Mouse (Mus musculus) midbrain, postnatal 0 days (tissue): ENCODE data around the gene Mettl11b. TPM values are rescaled to one million over a fixed set of nuclear protein-coding genes. Genes with fewer than 3 reads are reported as not detected.
"Not testable (repeated sequence)": the region's sequence is repeated elsewhere in the genome, so short reads cannot be mapped to it uniquely, and the experiment has no call there.

ENCODE experiments used
- ATAC-seq: fragments of 200-750 bp; cut with Nextera tagmentation; 2 replicates; pipeline ENCODE4 v1.8.0; 2017; ENCODE audit warnings: moderate number of reproducible peaks, mild to moderate bottlenecking, moderate TSS enrichment, moderate library complexity; ENCODE audit not compliant: low FRiP score
- DNase-seq: peaks from one replicate; pipeline ENCODE4 v3.0.0-alpha.2; 2015; ENCODE audit warnings: low spot score
- H3K27ac ChIP-seq: fragments of 300-500 bp; sonication (generic); 2 replicates; pipeline ENCODE4 v1.5.1; 2014; ENCODE audit warnings: low read depth, mild to moderate bottlenecking, low read length, mixed read lengths
- H3K27me3 ChIP-seq: fragments of 300-500 bp; sonication (generic); 2 replicates; pipeline ENCODE4 v1.6.1; 2014; ENCODE audit warnings: low read length, control low read depth, mixed read lengths; ENCODE audit not compliant: insufficient read depth
- H3K36me3 ChIP-seq: fragments of 300-500 bp; sonication (generic); 2 replicates; pipeline ENCODE4 v1.6.1; 2014; ENCODE audit warnings: low read length, control low read depth, mixed read lengths; ENCODE audit not compliant: insufficient read depth
- H3K4me1 ChIP-seq: fragments of 300-500 bp; sonication (generic); 2 replicates; pipeline ENCODE4 v1.6.1; 2014; ENCODE audit warnings: mild to moderate bottlenecking, control low read depth, antibody characterized with exemption, low read length, mixed read lengths; ENCODE audit not compliant: insufficient read depth
- H3K4me2 ChIP-seq: fragments of 300-500 bp; sonication (generic); 2 replicates; pipeline ENCODE4 v1.6.1; 2014; ENCODE audit warnings: low read depth, mild to moderate bottlenecking, low read length, mixed read lengths; ENCODE audit not compliant: poor library complexity, severe bottlenecking
- H3K4me3 ChIP-seq: fragments of 300-500 bp; sonication (generic); 2 replicates; pipeline ENCODE4 v1.5.1; 2014; ENCODE audit warnings: low read depth, mild to moderate bottlenecking, low read length, moderate library complexity
- H3K9ac ChIP-seq: fragments of 300-500 bp; sonication (generic); replicated peaks from 2 replicates; pipeline ENCODE4 v1.6.1; 2014; ENCODE audit warnings: mild to moderate bottlenecking, low read length, moderate library complexity, mixed read lengths; ENCODE audit not compliant: poor library complexity, severe bottlenecking
- H3K9me3 ChIP-seq: fragments of 300-500 bp; sonication (generic); 2 replicates; pipeline ENCODE4 v1.6.1; 2016; ENCODE audit warnings: low read length, control low read depth
- CTCF ChIP-seq: IDR thresholded peaks from 2 replicates; pipeline ENCODE4 v1.5.1; 2016; ENCODE audit warnings: antibody characterized with exemption, mild to moderate bottlenecking
- WGBS: fragments of 180-500 bp; shearing (Covaris S2); extraction: QIAGEN DNeasy Blood & Tissue Kit; methylation state at CpG from one replicate; pipeline ENCODE4 v1.1.7; 2014; 5-methylcytosine and 5-hydroxymethylcytosine counted together
- polyA plus RNA-seq: library from polyadenylated mRNA; unstranded; fragments of >200 nt; fragmentation: Nextera tagmentation; extraction: Ambion mirVana; gene quantifications from 2 replicates; pipeline ENCODE4 v1.2.1, GENCODE M21; 2015
- total RNA-seq: library from RNA; depleted of rRNA; stranded (reverse); fragments of >200 nt; gene quantifications from 2 replicates; pipeline ENCODE4 v1.2.3, GENCODE M21; 2014; rRNA removed

Gene Mettl11b
- total RNA-seq (0.55 and 1.5 TPM in 2 replicates), polyA plus RNA-seq (1.4 and 1.8 TPM in 2 replicates)

DNA sequence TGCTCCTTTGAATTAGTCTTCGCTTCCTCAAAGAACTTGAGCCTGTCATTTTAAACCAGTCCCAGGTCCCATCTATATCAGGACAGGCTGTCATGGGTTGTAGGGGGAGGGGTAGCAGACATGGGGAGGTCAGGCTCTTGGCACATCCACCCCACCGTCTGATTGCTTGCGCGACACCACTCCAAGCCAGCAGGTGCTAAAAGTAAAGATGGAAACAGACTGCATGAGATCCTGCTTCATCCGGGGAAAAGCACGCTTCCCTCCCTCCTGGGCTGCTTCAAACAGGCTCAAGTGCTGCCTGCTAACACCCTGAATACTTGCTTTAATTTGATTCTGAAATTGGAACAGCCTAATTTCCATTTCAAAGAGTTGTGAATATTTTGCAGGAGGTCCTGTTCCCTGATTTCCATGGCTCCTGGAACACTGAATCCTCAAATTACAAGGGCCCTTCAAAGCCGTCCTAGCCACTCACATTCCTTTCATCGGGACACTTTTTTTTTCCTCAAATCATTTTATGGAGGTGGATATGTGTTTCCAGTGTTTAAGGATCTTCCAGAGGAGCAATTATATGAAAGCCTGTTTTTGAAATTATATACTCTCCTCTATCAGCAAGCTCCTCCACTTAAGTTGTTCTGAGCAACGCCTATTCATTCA lies at the start of gene Mettl11b:
Mettl11b (minus strand) TSS at position 127 of the 654 bp plus-strand sequence.
- Histone ChIP-seq H3K9ac (no peak within 1 kb of the TSS), H3K4me3 (peak within 1 kb of the TSS; percentile 18; the same call in 1 of the 2 replicates), H3K27ac (no peak within 1 kb of the TSS), H3K4me2 (peak within 1 kb of the TSS; percentile 40), H3K27me3 (no peaks in the 10 kb centered on the region), H3K36me3 (no peaks in the 10 kb centered on the region), H3K9me3 (no peaks in the 10 kb centered on the region), H3K4me1 (no peaks in the 10 kb centered on the region)
- ATAC-seq: peak; percentile 78
- 23% methylated on average over 9 of the region's 9 CpGs for WGBS
- TF ChIP-seq CTCF: no peak
- no peak for DNase-seq

DNA sequence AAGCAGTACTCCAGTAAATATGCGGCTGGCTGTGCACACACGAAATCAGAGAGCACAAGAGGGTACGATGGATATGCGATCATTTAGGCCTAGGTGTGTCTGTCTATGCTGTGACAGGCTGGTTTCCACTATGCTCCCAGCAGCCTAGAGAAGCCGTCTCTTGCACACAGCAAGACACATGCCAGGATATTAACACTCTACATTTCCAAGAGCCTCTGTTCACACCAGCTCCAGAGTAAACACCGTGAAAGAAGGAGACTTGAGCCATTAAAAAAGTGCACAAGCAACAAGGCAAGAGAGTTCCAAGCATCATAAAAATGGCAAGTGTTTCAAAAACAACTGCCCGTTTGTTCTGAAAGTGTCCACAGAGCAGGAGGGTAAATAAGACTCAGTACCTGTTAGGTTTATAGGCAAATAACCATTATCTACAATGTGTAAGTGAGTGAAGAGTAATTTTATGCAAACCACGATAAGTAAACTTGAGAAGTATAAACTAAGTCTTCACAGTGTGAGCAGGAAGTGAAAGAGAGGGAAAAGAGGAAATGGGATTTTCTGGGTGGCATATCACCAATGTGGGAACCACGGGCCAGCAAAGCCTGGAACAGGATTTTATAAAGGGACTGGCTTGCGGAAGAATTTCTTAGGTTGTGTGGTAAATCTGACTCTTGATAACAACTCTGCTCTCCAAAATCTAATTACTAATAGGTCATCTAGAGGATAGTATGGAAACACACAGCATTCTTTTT lies 32.6 kb upstream of the Mettl11b start:
- Histone ChIP-seq H3K9me3 (no peaks in the 10 kb centered on the region), H3K4me2 (no peak overlapping the region), H3K36me3 (no peaks in the 10 kb centered on the region), H3K27ac (no peak overlapping the region), H3K9ac (no peak overlapping the region), H3K4me1 (no peaks in the 10 kb centered on the region), H3K27me3 (no peaks in the 10 kb centered on the region), H3K4me3 (no peak overlapping the region)
- TF ChIP-seq CTCF: no peak
- 89% methylated on average over 10 of the region's 10 CpGs for WGBS
- no peak for DNase-seq
- ATAC-seq: no peak

DNA sequence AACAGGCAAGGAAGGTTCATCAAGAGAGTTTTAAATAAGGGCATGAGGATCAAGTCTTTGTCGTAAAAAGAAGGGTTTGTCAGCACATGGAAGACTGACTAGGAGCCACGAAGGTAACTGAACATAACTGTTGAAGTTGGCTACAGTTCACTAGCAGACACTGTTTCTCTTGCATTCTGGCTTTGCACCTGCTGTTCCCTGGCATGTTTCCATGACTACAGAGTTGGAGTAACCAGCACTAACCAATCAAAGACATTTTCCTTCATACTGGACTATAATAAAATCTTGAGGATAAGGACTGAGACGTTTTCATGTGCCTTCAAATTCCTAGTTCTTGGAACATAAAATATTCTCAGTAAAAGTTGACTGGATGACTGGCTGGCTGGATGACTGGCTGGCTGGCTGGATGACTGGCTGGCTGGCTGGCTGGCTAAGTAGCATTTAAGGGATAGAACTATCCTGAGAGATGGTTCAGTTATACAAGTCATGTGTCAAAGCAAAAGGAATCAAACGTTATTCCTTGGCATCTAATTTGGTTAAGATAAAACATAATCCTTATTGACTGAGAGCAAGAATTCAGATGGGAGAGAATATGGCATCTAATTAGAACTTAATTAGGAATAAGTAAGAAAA lies 26.4 kb upstream of the Mettl11b start:
- Histone ChIP-seq H3K4me2 (no peak overlapping the region), H3K9me3 (no peaks in the 10 kb centered on the region), H3K27ac (no peak overlapping the region), H3K4me3 (no peak overlapping the region), H3K9ac (no peak overlapping the region), H3K4me1 (no peaks in the 10 kb centered on the region), H3K36me3 (no peaks in the 10 kb centered on the region), H3K27me3 (no peaks in the 10 kb centered on the region)
- ATAC-seq (no peak), DNase-seq (peak; percentile 12)
- no peak for TF ChIP-seq CTCF
- WGBS: 56% methylated on average over 4 of the region's 4 CpGs

DNA sequence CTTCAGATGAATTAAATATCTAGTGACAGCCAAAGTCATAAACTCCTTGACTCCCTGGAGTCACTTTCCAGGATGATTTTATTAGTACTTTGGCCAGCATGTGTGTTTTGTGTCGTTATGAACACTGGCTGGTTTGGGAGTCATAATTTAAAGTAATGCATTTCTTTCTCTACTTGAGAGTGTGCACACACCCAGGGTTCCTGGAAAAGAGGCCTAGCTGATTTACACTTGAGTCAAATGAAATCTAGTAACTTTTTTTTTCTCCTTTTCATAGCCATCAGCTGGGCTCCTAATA lies 12.2 kb upstream of the Mettl11b start:
- no peak for TF ChIP-seq CTCF
- no peak for DNase-seq
- H3K4me3 ChIP-seq: no peak overlapping the region

DNA sequence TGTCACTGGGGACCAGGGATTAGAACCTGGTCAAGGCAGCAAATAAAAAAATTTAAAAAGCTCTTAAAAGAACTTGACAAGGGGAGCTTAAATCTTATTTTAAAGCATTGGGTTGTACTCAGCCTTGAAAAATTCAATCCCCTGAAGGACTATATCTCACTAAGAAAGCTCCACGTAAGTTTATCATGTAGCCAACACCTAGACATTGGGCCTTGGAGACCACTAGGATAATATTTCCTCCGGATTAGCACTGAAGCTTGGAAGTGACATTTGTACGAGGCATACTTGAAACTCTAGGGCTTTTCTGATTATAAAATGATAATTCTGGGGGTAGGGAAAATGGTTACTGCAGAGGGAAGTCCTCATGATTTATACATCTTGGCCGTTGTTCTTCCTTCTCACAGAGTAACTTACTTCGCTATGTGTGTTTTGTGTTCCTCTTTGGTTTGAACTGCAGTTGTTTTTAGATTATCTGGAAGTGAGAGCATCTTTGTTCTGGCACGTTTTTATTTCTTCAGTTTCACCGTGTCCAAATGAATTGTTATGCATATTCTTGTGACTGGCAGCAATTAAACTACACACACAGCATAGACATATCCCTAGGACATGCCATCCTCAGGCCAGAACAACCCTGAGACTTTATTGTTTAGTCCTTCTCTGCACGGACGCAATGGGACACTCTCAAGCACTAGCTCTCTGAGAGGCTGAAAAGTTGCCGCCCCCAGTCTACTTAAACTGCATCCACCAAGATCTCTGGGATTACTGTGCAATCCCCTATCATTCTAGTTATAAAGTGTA lies 11.6 kb upstream of the Mettl11b start:
- no peaks in the 10 kb centered on the region for H3K27me3 ChIP-seq
- ATAC-seq (no peak), DNase-seq (no peak)
- no peak overlapping the region for H3K9ac ChIP-seq
- no peaks in the 10 kb centered on the region for H3K4me1 ChIP-seq
- H3K27ac ChIP-seq: no peak overlapping the region
- no peaks in the 10 kb centered on the region for H3K36me3 ChIP-seq
- H3K9me3 ChIP-seq: no peaks in the 10 kb centered on the region
- H3K4me3 ChIP-seq: no peak overlapping the region
- no peak overlapping the region for H3K4me2 ChIP-seq
- 73% methylated on average over 10 of the region's 10 CpGs for WGBS
- no peak for TF ChIP-seq CTCF

More for the DNA sequence above, 12.2 kb upstream of the Mettl11b start:
- Histone ChIP-seq H3K4me2 (no peak overlapping the region), H3K36me3 (no peaks in the 10 kb centered on the region), H3K27me3 (no peaks in the 10 kb centered on the region), H3K4me1 (no peaks in the 10 kb centered on the region), H3K9ac (no peak overlapping the region), H3K9me3 (no peaks in the 10 kb centered on the region), H3K27ac (no peak overlapping the region)
- ATAC-seq: no peak
- WGBS: 79% methylated on average over 1 of the region's 1 CpGs

DNA sequence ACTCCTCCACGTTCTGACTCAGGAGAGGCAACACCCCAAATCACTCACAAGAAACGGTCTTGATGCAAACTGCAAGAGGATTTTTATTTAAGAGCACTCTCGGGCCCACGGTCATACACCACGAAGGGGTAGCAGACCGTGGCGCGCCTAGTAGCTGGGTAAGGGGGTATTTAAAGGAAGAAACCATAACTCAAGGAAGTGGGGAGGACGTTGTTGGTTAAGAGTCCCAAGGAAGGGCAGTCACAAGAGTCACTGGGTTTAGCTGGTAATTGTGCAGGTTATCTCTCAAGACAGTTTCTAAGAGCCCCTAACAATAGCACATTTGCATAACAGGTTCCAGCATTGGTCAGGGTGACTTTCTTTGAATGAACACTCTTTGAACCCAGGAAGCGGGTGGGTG lies 6.1 kb upstream of the Mettl11b start:
- H3K4me3 ChIP-seq, H3K9me3 ChIP-seq, H3K27ac ChIP-seq, H3K9ac ChIP-seq, DNase-seq, ATAC-seq, H3K36me3 ChIP-seq, H3K4me1 ChIP-seq, H3K4me2 ChIP-seq, H3K27me3 ChIP-seq: not testable (repeated sequence)
- WGBS: 92% methylated on average over 10 of the region's 10 CpGs
